Mouse (Mus musculus) hindbrain, embryonic 11.5 days (tissue): Measurements from ENCODE around the gene Lmo4. TPM values are rescaled to one million over a fixed set of nuclear protein-coding genes. Genes with fewer than 3 reads are reported as not detected.

ENCODE experiments used
- ATAC-seq: fragments of 200-750 bp; cut with Nextera tagmentation; 2 replicates; pipeline ENCODE4 v1.8.0; 2017; ENCODE audit warnings: mild to moderate bottlenecking, moderate TSS enrichment, moderate library complexity; ENCODE audit not compliant: low FRiP score
- DNase-seq: peaks from one replicate; pipeline ENCODE4 v3.0.0-alpha.2; 2015; ENCODE audit warnings: low spot score
- H3K27ac ChIP-seq: fragments of 300-500 bp; sonication (generic); 2 replicates; pipeline ENCODE4 v1.5.1; 2014; ENCODE audit warnings: mild to moderate bottlenecking, low read depth, low read length
- H3K27me3 ChIP-seq: fragments of 300-500 bp; sonication (generic); 2 replicates; pipeline ENCODE4 v1.6.1; 2014; ENCODE audit warnings: mild to moderate bottlenecking, low read length, moderate library complexity, mixed read lengths; ENCODE audit not compliant: control insufficient read depth, insufficient read depth
- H3K36me3 ChIP-seq: fragments of 300-500 bp; sonication (generic); 2 replicates; pipeline ENCODE4 v1.6.1; 2014; ENCODE audit warnings: mild to moderate bottlenecking, low read length, moderate library complexity, mixed read lengths; ENCODE audit not compliant: control insufficient read depth, insufficient read depth
- H3K4me1 ChIP-seq: fragments of 300-500 bp; sonication (generic); replicated peaks from 2 replicates; pipeline ENCODE4 v1.6.1; 2014; ENCODE audit warnings: low read length, mixed read lengths; ENCODE audit not compliant: control insufficient read depth, insufficient read depth
- H3K4me2 ChIP-seq: fragments of 300-500 bp; sonication (generic); replicated peaks from 2 replicates; pipeline ENCODE4 v1.6.1; 2014; ENCODE audit warnings: mild to moderate bottlenecking, low read depth, low read length
- H3K4me3 ChIP-seq: fragments of 300-500 bp; sonication (generic); 2 replicates; pipeline ENCODE4 v1.5.1; 2014; ENCODE audit warnings: low read depth, low read length
- H3K9ac ChIP-seq: fragments of 300-500 bp; sonication (generic); 2 replicates; pipeline ENCODE4 v1.6.1; 2014; ENCODE audit warnings: low read depth, low read length
- H3K9me3 ChIP-seq: fragments of 300-500 bp; sonication (generic); 2 replicates; pipeline ENCODE4 v1.6.1; 2016; ENCODE audit warnings: low read length; ENCODE audit not compliant: control insufficient read depth
- WGBS: fragments of 180-500 bp; shearing (Covaris S2); extraction: QIAGEN DNeasy Blood & Tissue Kit; methylation state at CpG from one replicate; pipeline ENCODE4 v1.1.7; 2014; 5-methylcytosine and 5-hydroxymethylcytosine counted together
- polyA plus RNA-seq: library from polyadenylated mRNA; unstranded; fragments of >200 nt; fragmentation: Nextera tagmentation; extraction: Ambion mirVana; gene quantifications from 2 replicates; pipeline ENCODE4 v1.2.1, GENCODE M21; 2014

Gene Lmo4
- polyA plus RNA-seq, 1 experiment from 2014 or later, result 69.4 TPM

DNA sequence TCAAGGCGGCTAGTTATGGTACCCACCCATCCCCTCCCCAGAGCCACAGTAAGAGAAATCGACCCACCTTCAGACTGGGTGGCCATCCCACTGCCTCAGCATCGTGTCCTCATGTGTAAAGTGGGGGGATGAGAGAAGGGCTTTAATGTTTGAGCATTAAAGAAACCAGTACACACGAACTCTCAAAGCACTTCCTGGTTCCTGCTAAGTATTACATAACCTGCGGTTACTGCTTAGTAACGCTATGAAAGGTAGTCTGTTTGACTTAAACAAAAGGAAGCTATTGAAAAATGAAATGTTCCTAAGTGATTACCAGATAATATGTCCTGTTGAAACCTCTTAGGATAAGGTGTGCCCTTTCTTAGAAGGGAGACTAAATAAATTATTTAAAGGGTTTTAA, 26.9 kb upstream of the Lmo4 start:
- 89% methylated on average over 6 of the region's 6 CpGs for WGBS

DNA sequence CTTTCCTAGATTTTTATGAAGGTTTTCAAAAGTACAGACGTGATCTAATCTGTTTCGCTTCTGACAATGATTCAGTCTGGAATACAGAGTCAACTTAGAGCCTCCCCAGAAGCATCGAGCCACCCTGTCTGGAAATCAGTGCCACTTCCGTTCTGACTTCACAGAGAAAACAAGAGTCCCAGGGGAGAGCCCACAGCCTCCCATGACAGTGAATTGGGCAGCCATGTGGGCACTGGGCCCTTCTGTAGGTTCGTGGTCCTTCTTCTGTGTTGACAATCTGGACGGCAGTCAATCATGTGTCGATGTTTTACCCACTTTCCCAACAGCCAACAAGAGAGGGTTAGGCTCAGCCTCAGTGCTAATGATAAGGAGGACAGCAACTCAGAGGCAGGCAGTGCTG, 26.4 kb upstream of the Lmo4 start:
- H3K4me1 ChIP-seq, result no peaks in the 10 kb centered on the region
- no peaks in the 10 kb centered on the region for H3K27me3 ChIP-seq
- ATAC-seq, result no peak
- no peak overlapping the region for H3K4me3 ChIP-seq
- H3K9me3 ChIP-seq, result no peaks in the 10 kb centered on the region
- H3K36me3 ChIP-seq, result no peaks in the 10 kb centered on the region
- H3K4me2 ChIP-seq, result no peak overlapping the region
- DNase-seq, result no peak
- 82% methylated on average over 7 of the region's 7 CpGs for WGBS
- H3K27ac ChIP-seq, result no peak overlapping the region
- no peak overlapping the region for H3K9ac ChIP-seq

More for the DNA sequence above, 26.9 kb upstream of the Lmo4 start:
- DNase-seq, result no peak
- H3K4me1 ChIP-seq, result no peaks in the 10 kb centered on the region
- H3K4me3 ChIP-seq, result no peak overlapping the region
- H3K27me3 ChIP-seq, result no peaks in the 10 kb centered on the region
- H3K27ac ChIP-seq, result no peak overlapping the region
- no peak overlapping the region for H3K9ac ChIP-seq
- ATAC-seq, result no peak
- H3K36me3 ChIP-seq, result no peaks in the 10 kb centered on the region
- no peak overlapping the region for H3K4me2 ChIP-seq
- H3K9me3 ChIP-seq, result no peaks in the 10 kb centered on the region

- 80% methylated on average over 9 of the region's 9 CpGs for WGBS
- no peak for DNase-seq
- ATAC-seq, result no peak
- Histone ChIP-seq H3K9me3 (no peaks in the 10 kb centered on the region), H3K4me1 (no peaks in the 10 kb centered on the region), H3K9ac (no peak overlapping the region), H3K27ac (no peak overlapping the region), H3K4me3 (no peak overlapping the region), H3K36me3 (no peaks in the 10 kb centered on the region), H3K27me3 (no peaks in the 10 kb centered on the region), H3K4me2 (no peak overlapping the region)
These were observed 25.0 kb upstream of the Lmo4 start for GRCm38 (mm10) chr3:144230016-144230415.

DNA sequence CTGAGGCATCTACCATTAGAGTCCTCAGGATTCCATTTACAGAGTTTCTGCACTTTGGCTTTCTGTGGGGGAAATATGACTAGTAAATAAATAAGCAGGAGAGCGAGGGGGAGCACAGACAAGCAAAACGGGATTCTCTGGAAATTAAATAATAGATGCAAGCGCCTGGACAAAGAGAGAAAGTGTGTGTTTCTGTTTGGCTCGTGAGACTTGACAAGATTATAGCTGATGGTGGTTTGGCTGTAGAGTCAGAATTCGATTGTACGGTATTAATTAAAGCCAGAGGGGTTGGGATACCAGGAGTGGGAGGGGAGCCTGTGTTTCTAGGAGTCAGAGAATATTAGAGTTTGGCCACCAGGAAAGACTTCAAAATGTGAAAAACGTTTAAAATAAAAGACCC, 24.3 kb upstream of the Lmo4 start:
- H3K9me3 ChIP-seq, result no peaks in the 10 kb centered on the region
- no peaks in the 10 kb centered on the region for H3K36me3 ChIP-seq
- H3K27ac ChIP-seq, result no peak overlapping the region
- no peak overlapping the region for H3K4me3 ChIP-seq
- DNase-seq (no peak), ATAC-seq (no peak)
- no peak overlapping the region for H3K9ac ChIP-seq
- H3K27me3 ChIP-seq, result no peaks in the 10 kb centered on the region
- no peaks in the 10 kb centered on the region for H3K4me1 ChIP-seq
- 72% methylated on average over 7 of the region's 7 CpGs for WGBS
- no peak overlapping the region for H3K4me2 ChIP-seq

DNA sequence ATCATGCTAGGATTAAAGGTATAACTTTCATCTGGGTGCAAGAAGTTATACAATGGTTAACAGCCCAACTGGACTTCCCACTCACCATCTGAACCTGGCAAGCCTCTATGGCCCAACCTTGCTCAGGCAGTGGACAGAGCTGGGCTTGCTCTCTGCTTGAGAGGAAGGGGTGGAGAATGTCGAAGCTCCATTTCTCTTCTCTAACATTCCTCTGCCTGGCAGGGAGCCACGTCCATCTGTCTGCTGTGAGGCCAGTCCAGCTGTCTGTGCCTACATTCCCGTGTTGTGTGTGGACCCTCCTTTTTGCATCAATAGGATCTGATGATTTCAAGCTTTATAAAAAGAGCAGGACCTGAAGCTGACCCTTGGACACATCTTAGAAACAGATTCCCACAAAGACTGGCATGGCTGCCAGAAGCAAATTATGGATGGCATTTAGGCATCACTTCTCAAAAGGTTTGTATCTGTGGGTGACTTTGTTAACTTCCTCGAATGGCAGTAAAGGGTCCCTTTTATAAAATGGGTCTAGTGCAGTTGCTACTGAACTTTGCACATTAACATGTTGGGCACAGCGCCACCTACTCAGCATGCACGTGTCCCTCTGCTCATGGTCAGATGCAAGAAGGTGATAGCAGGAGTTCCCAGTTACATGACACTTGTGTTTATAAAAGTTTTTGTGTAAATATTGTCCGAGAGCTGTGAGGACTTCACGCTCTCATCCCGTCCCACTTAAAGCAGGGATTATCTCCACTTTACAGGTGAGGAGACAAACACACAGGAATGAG, 20.6 kb upstream of the Lmo4 start:
- no peaks in the 10 kb centered on the region for H3K27me3 ChIP-seq

GRCm38 (mm10) chr3:144224594-144224993, 19.6 kb upstream of the Lmo4 start:
- Histone ChIP-seq H3K4me1 (no peaks in the 10 kb centered on the region), H3K36me3 (no peaks in the 10 kb centered on the region), H3K27ac (no peak overlapping the region), H3K4me3 (no peak overlapping the region), H3K4me2 (no peak overlapping the region), H3K9ac (no peak overlapping the region), H3K9me3 (no peaks in the 10 kb centered on the region), H3K27me3 (no peaks in the 10 kb centered on the region)
- DNase-seq (no peak), ATAC-seq (peak; percentile 29; the same call in 1 of the 2 replicates)
- 53% methylated on average over 7 of the region's 7 CpGs for WGBS

More for the DNA sequence above, 20.6 kb upstream of the Lmo4 start:
- no peak overlapping the region for H3K9ac ChIP-seq
- no peak for ATAC-seq
- no peak for DNase-seq
- H3K9me3 ChIP-seq, result no peaks in the 10 kb centered on the region
- no peaks in the 10 kb centered on the region for H3K36me3 ChIP-seq
- 72% methylated on average over 9 of the region's 9 CpGs for WGBS
- no peak overlapping the region for H3K27ac ChIP-seq
- H3K4me2 ChIP-seq, result no peak overlapping the region
- no peaks in the 10 kb centered on the region for H3K4me1 ChIP-seq
- no peak overlapping the region for H3K4me3 ChIP-seq

- Histone ChIP-seq H3K9ac (no peak overlapping the region), H3K27ac (no peak overlapping the region), H3K4me3 (no peak overlapping the region), H3K4me1 (no peaks in the 10 kb centered on the region), H3K36me3 (no peaks in the 10 kb centered on the region), H3K9me3 (no peaks in the 10 kb centered on the region), H3K4me2 (no peak overlapping the region), H3K27me3 (no peaks in the 10 kb centered on the region)
- ATAC-seq (no peak), DNase-seq (no peak)
- 57% methylated on average over 20 of the region's 20 CpGs for WGBS
These were observed 18.5 kb upstream of the Lmo4 start for GRCm38 (mm10) chr3:144223377-144224105.

GRCm38 (mm10) chr3:144222381-144222780, 17.4 kb upstream of the Lmo4 start:
- ATAC-seq, result no peak
- WGBS, result 70% methylated on average over 9 of the region's 9 CpGs
- no peaks in the 10 kb centered on the region for H3K27me3 ChIP-seq
- DNase-seq, result no peak
- H3K4me2 ChIP-seq, result no peak overlapping the region
- no peak overlapping the region for H3K4me3 ChIP-seq
- no peak overlapping the region for H3K9ac ChIP-seq
- no peaks in the 10 kb centered on the region for H3K9me3 ChIP-seq
- H3K36me3 ChIP-seq, result no peaks in the 10 kb centered on the region
- H3K4me1 ChIP-seq, result no peaks in the 10 kb centered on the region
- H3K27ac ChIP-seq, result no peak overlapping the region

GRCm38 (mm10) chr3:144207498-144207897, 2.5 kb upstream of the Lmo4 start:
- no peaks in the 10 kb centered on the region for H3K27me3 ChIP-seq
- WGBS, result 40% methylated on average over 5 of the region's 5 CpGs
- H3K9me3 ChIP-seq, result no peaks in the 10 kb centered on the region
- no peak overlapping the region for H3K4me2 ChIP-seq
- H3K9ac ChIP-seq, result no peak overlapping the region
- H3K27ac ChIP-seq, result no peak overlapping the region
- no peaks in the 10 kb centered on the region for H3K36me3 ChIP-seq
- ATAC-seq (no peak), DNase-seq (peak; percentile 73)
- no peak overlapping the region for H3K4me3 ChIP-seq
- no peaks in the 10 kb centered on the region for H3K4me1 ChIP-seq
